Mouse (Mus musculus): Measurements from ENCODE around the gene Ankrd61.

- no peak for TF ChIP-seq CTCF (IDR thresholded peaks at IDR 0.05; ENCODE audit: low read depth)
- no peak for TF ChIP-seq EP300 (IDR thresholded peaks at IDR 0.05; ENCODE audit: low read depth)
Measured at GRCm38 (mm10) chr5:143936156-143936555, 38.7 kb upstream of the Ankrd61 start.

Data from liver, embryonic 14.5 days (tissue).